Mouse (Mus musculus) layer of hippocampus, adult 2 months (tissue): ENCODE measurements around the gene Majin. TPM values are rescaled to one million over a fixed set of nuclear protein-coding genes. Genes with fewer than 3 reads are reported as not detected.

Experiments used
- DNase-seq, 2 experiments: peaks; one replicate each; pipeline ENCODE4 v3.0.0; 2022; ENCODE audit warnings: low spot score in 2 of 2
- H3K27ac ChIP-seq: fragments of 200-600 bp; 2 replicates; pipeline ENCODE4 v1.8.1; 2022
- H3K4me3 ChIP-seq: fragments of 200-600 bp; 2 replicates; pipeline ENCODE4 v1.8.1; 2022; ENCODE audit warnings: mild to moderate bottlenecking
- CTCF ChIP-seq: fragments of 200-600 bp; conservative IDR thresholded peaks from 2 replicates; pipeline ENCODE4 v1.8.1; 2022; ENCODE audit warnings: antibody characterized with exemption, mild to moderate bottlenecking, moderate library complexity
- microRNA-seq, 2 experiments: library from miRNA; unstranded; fragments of <30 nt; microRNA quantifications; one replicate each; pipeline ENCODE4 v1.2.0; 2021
- total RNA-seq, 2 experiments: library from RNA; stranded (reverse); gene quantifications; 2 replicates each; pipeline ENCODE4 v1.2.3; 2021

Majin gene
- total RNA-seq, 2 experiments from 2014 or later = not detected

- Histone ChIP-seq H3K27ac (no peak overlapping the region), H3K4me3 (no peak overlapping the region)
- no peak for TF ChIP-seq CTCF
- no peak for DNase-seq
Observed at GRCm38 (mm10) chr19:6272053-6272452, 87.9 kb downstream of the Majin start.

DNA sequence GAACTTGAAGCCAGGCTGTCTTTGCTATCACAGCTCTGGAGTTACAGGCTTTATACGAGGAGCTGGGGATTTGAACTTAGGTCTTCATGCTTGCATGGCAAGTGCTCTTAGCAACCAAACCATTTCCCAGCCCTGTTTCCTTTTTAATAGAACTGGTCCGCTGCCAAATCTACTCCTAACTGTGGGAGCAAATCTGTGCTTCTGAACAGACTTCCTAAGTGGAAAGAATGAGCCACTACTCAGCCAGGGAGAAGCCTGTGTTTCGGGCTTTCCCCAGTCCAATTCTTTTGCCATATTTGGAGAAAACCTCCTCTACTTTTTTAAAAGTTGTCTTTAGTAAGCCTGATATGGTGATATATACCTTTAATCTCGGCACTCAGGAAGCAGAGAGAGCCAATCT, 88.5 kb downstream of the Majin start:
- peak; percentile 54 to 55 for DNase-seq
- H3K4me3 ChIP-seq = no peak overlapping the region
- no peak for TF ChIP-seq CTCF
- H3K27ac ChIP-seq = peak overlapping the region; percentile 49; the same call in 1 of the 2 replicates

GRCm38 (mm10) chr19:6273592-6273991, 89.4 kb downstream of the Majin start:
- H3K27ac ChIP-seq = peak overlapping the region; percentile 49
- TF ChIP-seq CTCF = no peak
- H3K4me3 ChIP-seq = no peak overlapping the region
- no peak for DNase-seq

Small RNA genes within 50 kb of the gene (microRNA-seq; reads per million reads assigned to microRNA genes)
- gene Mir192 (16.0 to 17.1 reads per million in 2 experiments), gene Mir194-2 (15.3 to 42.7 reads per million in 2 experiments)

Other genes starting within 250 kb of the Majin start
- gene Pola2, start 220.2 kb upstream of the Majin start, total RNA-seq = 1 to 10 TPM; 6.2 to 6.6 TPM
- not detected for gene Slc22a20, start 198.2 kb upstream of the Majin start, total RNA-seq
- 10 to 100 TPM; 28.2 to 29.9 TPM for gene Capn1, start 168.5 kb upstream of the Majin start, total RNA-seq
- 10 to 100 TPM; 42.0 to 45.1 TPM for gene Syvn1, start 137.8 kb upstream of the Majin start, total RNA-seq
- gene Mrpl49, start 126.6 kb upstream of the Majin start, total RNA-seq = 10 to 100 TPM; 42.8 to 49.6 TPM
- 100 to 1,000 TPM; 676 to 714 TPM for gene Fau, start 126.5 kb upstream of the Majin start, total RNA-seq
- gene Znhit2, start 123.2 kb upstream of the Majin start, total RNA-seq = 10 to 100 TPM; 39.0 to 42.5 TPM
- gene Tm7sf2, start 116.0 kb upstream of the Majin start, total RNA-seq = 10 to 100 TPM; 25.3 to 26.0 TPM
- 100 to 1,000 TPM in 1 of 2 experiments, 10 to 100 TPM in 1; 96.5 to 103 TPM for gene Vps51, start 107.2 kb upstream of the Majin start, total RNA-seq
- not detected for gene Tmem262, start 104.4 kb upstream of the Majin start, total RNA-seq
- gene Gm28374, start 102.1 kb upstream of the Majin start, total RNA-seq = not detected
- 10 to 100 TPM; 40.1 to 44.0 TPM for gene Zfpl1, start 99.4 kb upstream of the Majin start, total RNA-seq
- under 1 TPM; 0.23 to 0.27 TPM for gene Cdca5, start 99.4 kb upstream of the Majin start, total RNA-seq
- not detected for gene AC131692.1, start 90.0 kb upstream of the Majin start, total RNA-seq
- gene Naaladl1, start 78.6 kb upstream of the Majin start, total RNA-seq = under 1 TPM in 1 of 2 experiments, not detected in 1; 0.17 TPM
- gene Sac3d1, start 65.7 kb upstream of the Majin start, total RNA-seq = 10 to 100 TPM; 14.0 to 15.0 TPM
- 10 to 100 TPM; 43.5 to 46.0 TPM for gene Snx15, start 56.1 kb upstream of the Majin start, total RNA-seq
- gene Batf2, start 43.4 kb upstream of the Majin start, total RNA-seq = under 1 TPM in 1 of 2 experiments, not detected in 1; 0.29 TPM
- gene Arl2, start 42.8 kb upstream of the Majin start, total RNA-seq = 10 to 100 TPM; 72.1 to 76.9 TPM
- gene Gpha2, start 42.0 kb downstream of the Majin start, total RNA-seq = not detected
- gene Ppp2r5b, start 51.5 kb downstream of the Majin start, total RNA-seq = 100 to 1,000 TPM; 127 to 137 TPM
- 10 to 100 TPM; 32.5 to 39.0 TPM for gene Atg2a, start 57.3 kb downstream of the Majin start, total RNA-seq
- 10 to 100 TPM; 80.2 to 82.3 TPM for gene Ehd1, start 92.3 kb downstream of the Majin start, total RNA-seq
- gene Cdc42bpg, start 122.1 kb downstream of the Majin start, total RNA-seq = 1 to 10 TPM; 5.0 to 5.6 TPM
- 10 to 100 TPM; 63.3 to 72.1 TPM for gene Men1, start 150.6 kb downstream of the Majin start, total RNA-seq
- 100 to 1,000 TPM in 1 of 2 experiments, 10 to 100 TPM in 1; 81.9 to 105 TPM for gene Map4k2, start 156.7 kb downstream of the Majin start, total RNA-seq
- 100 to 1,000 TPM; 208 to 222 TPM for gene Sf1, start 179.3 kb downstream of the Majin start, total RNA-seq
- 10 to 100 TPM; 13.0 to 18.8 TPM for gene Pygm, start 200.0 kb downstream of the Majin start, total RNA-seq
- gene Rasgrp2, start 215.0 kb downstream of the Majin start, total RNA-seq = 10 to 100 TPM; 31.3 to 36.7 TPM
- 100 to 1,000 TPM; 405 to 437 TPM for gene Nrxn2, start 234.3 kb downstream of the Majin start, total RNA-seq